Mouse (Mus musculus) embryo, embryonic 10 days (tissue): Measurements from ENCODE around the gene Mup8.
"Not testable (repeated sequence)": the region's sequence is repeated elsewhere in the genome, so short reads cannot be mapped to it uniquely, and the experiment has no call there.

ENCODE experiments used
- DNase-seq: peaks from one replicate; pipeline ENCODE4 v3.0.0-alpha.2; 2015; ENCODE audit warnings: low spot score

Gene Mup8

DNA sequence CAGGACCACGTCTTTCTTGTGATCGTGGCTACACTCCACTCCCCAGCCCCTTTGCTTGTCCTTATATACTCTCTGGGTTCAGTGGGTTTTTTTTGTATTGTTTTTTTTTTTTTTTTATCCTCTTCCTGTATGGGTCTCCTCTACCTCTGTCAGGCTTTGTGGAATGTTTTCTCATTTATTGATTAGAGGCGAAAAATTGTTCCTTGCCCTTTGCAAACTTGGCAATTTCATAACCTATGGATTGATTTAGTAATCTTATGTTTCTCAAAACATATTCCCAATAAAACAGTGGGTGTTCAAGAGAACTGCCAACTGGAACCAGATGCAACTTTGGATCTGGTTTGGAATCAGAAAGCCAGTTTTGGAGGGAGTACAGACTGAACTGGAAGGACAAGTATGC, at the start of gene Mup8:
Gene Mup8 (minus strand): TSS at position 101 of the 400 bp plus-strand sequence.
- DNase-seq, result not testable (repeated sequence)

DNA sequence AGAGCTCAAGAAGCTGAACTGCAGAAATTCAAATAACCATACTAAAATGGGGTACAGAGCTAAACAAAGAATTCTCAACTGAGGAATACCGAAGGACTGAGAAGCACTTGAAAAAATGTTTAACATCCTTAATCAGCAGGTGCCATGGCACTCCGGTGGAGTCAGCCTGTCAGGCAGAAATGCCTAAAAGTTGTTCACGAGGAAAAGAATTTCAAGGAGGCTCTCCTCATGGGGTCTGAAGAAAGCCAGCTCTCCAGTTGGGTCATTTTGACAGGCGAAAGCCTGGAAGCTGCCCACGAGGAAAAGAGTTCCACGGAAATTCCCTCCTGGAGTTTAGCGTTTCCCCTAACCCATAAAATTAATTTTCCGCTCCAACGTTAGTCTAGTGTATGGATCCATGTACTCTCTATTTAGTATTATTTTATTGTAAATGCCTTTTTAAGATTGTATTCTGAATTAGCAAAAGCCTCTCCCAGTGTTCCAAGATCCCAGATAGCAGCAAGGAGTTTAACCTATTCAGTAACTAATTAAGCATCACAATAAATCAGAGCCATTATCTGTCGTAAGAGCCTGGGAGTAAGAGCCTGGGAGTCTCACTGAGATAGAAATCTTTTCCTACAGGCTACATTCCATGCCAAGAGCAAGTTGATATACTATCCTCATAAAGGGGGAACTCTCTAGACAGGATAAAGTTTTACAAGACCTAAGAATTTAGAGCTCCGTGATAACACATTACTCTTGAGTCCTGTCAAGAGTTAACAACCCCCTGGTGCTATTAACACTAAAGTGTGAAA, 43.8 kb upstream of the Mup8 start:
- not testable (repeated sequence) for DNase-seq

DNA sequence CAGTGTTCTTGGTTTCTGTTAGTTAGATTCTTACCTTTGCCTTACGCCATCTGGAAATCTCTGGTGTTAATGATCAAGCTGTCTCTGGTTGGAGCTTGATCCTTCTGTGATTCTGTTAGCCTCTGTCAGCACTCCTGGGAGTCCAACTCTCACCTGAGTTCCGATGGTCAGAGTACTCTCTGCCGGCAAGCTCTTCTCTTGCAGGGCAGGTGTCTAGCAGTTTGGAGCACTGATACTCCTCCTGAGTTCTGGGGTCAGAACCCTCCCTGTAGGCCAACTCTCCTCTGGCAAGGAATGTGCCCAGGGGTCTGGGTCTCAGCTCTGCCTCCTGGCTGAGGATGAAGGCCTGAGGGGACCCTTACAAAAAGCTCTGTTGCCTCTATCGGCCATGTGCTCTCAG, 40.3 kb upstream of the Mup8 start:
- not testable (repeated sequence) for DNase-seq
